Mouse (Mus musculus): ENCODE results near the gene Zcchc7.

DNA sequence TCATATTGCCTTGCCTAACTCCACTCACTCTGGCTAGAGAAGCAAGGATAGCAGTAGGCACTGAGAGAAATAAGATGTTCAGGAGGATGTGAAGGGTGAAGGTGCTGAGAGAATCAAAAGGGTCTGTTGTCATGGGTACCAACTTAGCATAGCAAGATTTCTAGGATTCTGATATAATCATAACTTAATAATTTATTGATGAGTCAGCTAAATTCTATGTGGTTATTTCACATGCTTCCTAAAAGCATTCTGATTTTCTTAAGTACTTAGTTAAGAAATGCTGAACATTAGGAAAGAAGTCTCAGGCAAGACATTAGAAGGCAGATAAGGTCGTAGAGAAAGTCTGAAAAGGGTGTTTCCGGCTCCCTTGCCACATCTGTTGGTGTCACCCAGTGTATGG lies 172.3 kb downstream of the Zcchc7 start:
- no peak for TF ChIP-seq TAL1 (IDR thresholded peaks at IDR 0.05; ENCODE audit: low read length)
- TF ChIP-seq GATA1 (IDR thresholded peaks at IDR 0.05; ENCODE audit: low read length) = no peak

All from erythroblast, embryonic 14.5 days (primary cell).